Mouse (Mus musculus) heart, postnatal 25 days (tissue): ENCODE results near the gene Phrf1. TPM values are rescaled to one million over a fixed set of nuclear protein-coding genes. Genes with fewer than 3 reads are reported as not detected.
"Not testable (repeated sequence)": the region's sequence is repeated elsewhere in the genome, so short reads cannot be mapped to it uniquely, and the experiment has no call there.

Source experiments
- DNase-seq: peaks from one replicate; pipeline ENCODE4 v3.0.0; 2022; ENCODE audit warnings: low spot score
- intact Hi-C: fragments of 180-260 bp; cut with DNase I; formaldehyde crosslinking; loops from one replicate; pipeline ENCODE4 v1.15.1; 2025
- total RNA-seq, 2 experiments: library from RNA; stranded (reverse); gene quantifications; 2 replicates each; pipeline ENCODE4 v1.2.3; 2021

Phrf1 gene
- total RNA-seq, 2 experiments from 2014 or later = 29.8 to 31.6 TPM

DNA sequence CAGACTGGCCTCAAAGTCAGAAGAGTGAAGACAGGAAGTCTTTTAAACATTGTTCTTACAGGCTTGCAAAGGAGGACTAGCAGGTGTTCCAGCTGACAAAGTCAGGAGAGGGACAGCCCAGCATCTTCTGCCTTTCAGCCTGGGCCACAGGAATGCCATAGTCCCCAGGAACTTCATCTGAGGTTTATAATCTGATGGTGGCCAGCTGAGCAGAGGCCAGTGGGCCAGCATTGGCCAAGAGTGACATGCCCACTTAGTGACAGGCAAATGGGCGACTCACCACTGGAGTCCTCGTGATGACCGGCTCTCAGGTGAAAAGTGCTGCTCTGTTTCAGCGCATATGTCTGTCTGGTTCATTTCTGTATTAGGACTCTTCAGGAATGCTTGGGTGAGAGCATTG is 2.0 kb downstream of the Phrf1 start:
- no peak for DNase-seq
- intact Hi-C loops = no loop called here

DNA sequence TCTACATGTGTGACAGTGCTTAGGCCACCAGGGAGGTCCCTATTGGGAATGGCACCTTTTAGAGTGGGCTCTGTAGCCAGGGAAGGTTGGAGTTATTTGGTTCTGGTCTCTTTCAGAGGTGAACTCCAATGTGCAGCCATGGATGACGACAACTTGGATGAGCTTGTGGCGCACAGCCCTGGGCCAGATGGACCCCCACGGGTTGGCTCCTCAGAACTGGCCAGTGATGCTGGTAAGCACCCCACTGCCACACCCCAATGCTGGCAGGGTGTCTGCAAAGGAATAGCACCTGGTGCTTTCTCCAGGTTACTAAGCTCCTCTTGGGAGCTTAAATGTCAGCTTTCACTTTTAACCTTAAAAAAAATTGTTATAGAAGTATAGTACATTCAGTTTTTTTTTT is 2.5 kb downstream of the Phrf1 start:
- intact Hi-C loops = no loop called here
- no peak for DNase-seq

DNA sequence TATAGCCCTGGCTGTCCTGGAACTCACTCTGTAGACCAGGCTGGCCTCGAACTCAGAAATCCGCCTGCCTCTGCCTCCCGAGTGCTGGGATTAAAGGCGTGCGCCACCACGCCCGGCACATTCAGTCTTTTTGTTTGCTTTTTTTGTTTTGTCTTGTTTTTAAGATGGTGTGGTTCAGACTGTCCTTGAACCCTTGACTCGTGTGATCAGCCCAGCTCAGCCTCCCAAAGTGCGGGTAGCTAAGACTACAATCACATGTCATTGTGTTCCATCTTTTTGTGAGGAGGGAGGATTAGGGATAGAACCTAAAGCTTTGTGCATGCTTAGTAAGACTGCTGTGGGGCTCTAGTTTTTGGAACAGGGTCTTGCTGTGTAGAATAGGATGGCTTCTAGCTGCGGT is 3.0 kb downstream of the Phrf1 start:
- DNase-seq = no peak
- intact Hi-C loops = no loop called here

DNA sequence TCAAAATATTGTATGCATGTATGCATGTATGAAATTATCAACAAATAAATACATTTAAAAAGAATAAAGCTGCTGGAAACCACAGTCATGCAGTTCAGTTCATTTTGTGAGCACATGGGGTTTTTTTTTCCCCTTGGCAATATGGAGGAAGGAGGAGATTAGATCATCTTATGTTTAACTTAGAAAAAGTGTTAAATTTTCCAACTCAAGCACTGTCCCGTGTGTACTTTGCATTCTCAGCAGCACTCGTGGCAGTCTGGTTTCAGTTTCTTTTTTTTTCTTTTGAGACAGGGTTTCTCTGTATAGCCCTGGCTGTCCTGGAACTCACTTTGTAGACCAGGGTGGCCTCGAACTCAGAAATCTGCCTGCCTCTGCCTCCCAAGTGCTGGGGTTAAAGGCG is 21.9 kb downstream of the Phrf1 start:
- DNase-seq, intact Hi-C loops: not testable (repeated sequence)

DNA sequence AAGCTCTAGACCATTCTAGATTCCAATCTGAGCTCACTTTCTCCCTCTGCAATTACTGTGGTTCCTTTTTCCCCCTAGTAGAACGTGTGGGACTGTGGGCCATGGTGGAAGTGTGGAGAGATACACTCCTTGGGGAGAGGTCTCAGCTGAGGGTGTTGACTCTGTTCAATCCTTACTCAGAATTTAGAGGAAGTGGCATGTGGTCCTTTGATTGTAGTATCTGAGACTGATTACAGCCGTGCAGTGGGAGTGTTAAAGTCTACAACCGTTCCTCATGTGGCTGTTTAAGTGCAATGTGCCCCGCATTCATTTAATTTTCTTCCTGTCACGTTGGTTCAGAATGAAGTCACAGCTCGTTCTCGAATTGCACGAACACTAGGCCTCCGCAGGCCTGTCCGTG is 27.6 kb downstream of the Phrf1 start:
- no peak for DNase-seq
- intact Hi-C loops = no loop called here

DNA sequence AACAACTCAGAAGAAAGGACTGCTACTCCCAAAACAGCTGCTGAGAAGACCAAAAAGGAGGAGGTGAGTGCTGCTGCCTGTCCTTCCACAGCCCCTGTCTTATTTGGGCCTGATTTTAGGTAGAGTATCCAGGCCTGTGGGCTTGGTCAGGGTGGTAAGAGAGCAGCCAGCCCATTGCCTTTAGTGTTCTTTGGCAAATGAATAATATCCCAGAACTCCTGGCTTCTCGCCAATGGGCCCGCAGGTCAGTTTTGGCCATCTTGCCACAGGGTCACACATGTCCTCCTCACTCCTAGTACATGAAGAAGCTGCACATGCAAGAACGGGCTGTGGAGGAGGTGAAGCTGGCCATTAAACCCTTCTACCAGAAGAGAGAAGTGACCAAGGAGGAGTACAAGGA is 32.9 kb downstream of the Phrf1 start:
- no peak for DNase-seq
- intact Hi-C loops = loop anchor here (5.0 kb wide), 1 partner anchor 101 kb away; no protein-coding TSS in a partner anchor

DNA sequence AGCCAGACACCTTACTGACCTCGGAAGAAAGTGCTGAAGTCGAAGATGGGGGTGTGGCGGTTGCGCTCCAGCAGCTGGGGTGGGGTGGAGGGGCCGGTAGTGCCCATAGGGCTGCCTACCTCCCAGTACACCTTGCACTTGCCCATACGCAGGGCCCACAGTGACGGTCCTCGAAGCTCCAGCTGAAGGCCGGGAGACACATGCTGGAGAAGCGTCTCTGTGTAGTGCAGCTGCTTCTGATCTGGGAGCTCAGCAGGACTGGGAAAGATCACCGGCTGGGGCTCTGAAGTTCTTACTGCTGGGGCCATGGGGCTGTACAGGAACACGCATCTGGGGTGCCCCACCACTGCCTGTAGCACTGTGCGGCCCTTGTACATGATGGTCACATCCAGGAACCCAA is 35.1 kb downstream of the Phrf1 start:
- no peak for DNase-seq
- intact Hi-C loops = loop anchor here (5.0 kb wide), 1 partner anchor 99 kb away; no protein-coding TSS in a partner anchor

DNA sequence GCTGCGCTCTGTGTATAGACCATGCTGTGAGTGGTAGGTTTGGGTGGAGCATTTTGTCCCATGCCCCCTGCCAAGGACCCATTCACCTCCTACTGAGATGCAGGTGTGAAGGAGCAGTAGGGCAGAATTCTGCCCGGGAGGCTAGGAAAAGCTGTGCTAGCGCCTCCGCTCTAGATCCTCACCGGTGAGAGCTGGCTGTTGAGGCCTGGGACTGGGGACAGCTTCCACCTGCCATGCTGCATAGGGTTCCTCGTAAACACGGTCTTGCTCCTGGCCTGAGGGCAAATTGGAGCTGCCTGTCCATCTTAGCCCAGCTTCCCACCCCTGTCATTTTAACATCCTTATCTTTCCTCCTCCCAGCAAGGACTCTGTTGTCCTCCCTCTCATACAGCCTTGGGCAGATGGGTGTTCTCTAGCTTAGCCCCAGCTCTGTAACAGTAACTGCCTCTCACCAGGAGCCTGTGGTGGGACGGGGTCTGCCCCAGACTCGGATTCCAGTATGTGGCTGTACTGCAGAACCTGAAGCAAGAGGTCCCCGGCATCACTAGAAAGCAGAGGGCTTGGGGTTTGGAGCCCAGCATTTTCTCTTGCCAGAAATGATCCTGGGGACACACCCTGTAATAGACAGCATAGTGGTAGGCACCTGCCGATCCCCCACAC is 35.6 kb downstream of the Phrf1 start:
- no peak for DNase-seq
- intact Hi-C loops = loop anchor here (5.0 kb wide), 1 partner anchor 98 kb away; no protein-coding TSS in a partner anchor

DNA sequence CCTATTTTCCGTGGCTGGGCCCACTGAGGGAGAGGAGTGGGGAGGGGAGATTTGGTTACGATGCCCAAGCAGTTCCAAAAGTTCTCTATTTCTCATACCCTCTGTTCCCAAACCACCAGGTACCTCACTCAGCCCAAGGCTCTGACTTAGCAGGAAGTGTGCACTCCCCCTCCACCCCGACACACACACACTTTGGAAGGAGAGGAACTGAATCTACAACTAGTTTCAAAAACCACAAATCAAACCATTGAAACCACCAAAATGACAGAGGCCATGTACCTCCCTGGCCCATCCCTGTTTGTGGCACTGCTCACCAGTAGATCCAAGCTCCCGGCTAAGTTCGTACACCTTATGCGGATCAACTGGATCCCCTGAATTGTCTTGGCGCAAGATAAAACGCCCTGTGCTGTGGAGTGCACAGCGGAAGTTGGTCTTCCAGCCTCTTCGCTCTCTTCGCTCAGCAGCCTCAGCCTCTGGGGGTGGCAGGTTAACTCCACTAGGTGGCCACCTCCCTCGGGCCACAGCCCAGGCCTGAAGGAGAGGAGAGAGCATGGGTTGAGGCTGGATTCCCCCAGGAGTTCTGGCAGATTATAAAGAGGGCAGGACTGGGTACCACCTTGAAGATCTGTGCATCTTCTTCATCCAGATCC is 36.3 kb downstream of the Phrf1 start:
- DNase-seq = no peak
- intact Hi-C loops = loop anchor here (5.0 kb wide), 3 partner anchors 62 to 257 kb away; partner anchors contain the start of genes Deaf1 and Tmem80

DNA sequence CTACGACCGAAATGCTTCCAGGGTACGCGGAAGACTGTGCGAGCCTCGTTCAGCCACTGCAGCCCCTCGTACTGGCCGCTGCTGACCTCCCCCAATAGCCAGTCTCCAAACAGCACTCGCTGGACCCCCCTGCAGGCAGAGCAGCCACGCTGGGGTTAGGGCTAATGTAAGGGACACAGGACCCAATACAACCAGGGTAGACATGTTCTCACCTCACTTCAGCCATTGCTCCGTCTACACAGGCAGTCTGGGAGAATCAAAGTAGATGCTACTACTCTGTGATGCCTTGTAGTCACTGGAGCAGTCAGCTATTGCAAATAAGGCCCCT is 36.8 kb downstream of the Phrf1 start:
- intact Hi-C loops = loop anchor here (5.0 kb wide), 2 partner anchors 62 to 257 kb away; partner anchors contain the start of genes Deaf1 and Tmem80
- DNase-seq = no peak

DNA sequence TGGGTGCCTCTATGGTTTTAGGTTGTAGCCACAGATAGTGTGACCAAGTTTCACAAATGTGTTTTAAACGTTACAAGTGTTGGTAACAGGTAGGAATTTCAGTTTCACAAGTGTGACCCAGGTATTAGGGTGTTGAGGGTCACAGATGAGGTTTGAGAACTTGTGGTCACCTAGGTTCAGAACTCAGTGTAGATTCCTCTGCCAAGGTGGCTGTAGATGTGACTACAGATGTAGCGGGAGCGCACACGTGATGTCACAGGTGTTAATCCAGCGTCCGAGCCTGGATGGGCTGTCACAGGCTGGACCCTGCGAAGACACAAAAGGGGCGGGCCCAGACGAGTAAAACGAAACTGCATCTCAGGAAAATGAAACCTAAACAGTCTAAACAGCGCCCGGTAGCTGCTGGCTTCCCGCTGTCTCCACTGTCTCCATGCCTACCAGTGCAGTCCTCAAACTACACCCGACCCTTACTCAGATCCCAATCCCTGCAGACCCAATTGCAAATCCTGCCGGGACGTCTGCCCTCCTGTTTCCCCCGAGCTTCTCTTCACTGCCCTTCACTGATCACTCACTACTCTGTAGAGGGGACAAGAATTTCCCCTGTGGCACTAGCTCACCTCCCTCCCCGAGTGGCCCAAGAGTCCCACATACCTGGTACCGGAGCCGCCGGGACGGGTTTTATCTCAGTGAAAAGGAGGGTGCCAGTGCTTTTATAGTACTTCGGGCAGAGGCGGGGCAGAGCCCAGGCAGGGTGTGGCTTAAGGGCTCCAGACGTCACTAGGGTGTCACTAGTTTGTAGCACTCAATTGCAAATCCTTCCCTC is 37.4 kb downstream of the Phrf1 start, which contains the start of gene Irf7:
Irf7 (minus strand) TSS at position 743 of the 823 bp plus-strand sequence.
- peak; percentile 55 for DNase-seq
- intact Hi-C loops = loop anchor here (5.0 kb wide), 2 partner anchors 61 to 256 kb away; partner anchors contain the start of genes Deaf1 and Tmem80

DNA sequence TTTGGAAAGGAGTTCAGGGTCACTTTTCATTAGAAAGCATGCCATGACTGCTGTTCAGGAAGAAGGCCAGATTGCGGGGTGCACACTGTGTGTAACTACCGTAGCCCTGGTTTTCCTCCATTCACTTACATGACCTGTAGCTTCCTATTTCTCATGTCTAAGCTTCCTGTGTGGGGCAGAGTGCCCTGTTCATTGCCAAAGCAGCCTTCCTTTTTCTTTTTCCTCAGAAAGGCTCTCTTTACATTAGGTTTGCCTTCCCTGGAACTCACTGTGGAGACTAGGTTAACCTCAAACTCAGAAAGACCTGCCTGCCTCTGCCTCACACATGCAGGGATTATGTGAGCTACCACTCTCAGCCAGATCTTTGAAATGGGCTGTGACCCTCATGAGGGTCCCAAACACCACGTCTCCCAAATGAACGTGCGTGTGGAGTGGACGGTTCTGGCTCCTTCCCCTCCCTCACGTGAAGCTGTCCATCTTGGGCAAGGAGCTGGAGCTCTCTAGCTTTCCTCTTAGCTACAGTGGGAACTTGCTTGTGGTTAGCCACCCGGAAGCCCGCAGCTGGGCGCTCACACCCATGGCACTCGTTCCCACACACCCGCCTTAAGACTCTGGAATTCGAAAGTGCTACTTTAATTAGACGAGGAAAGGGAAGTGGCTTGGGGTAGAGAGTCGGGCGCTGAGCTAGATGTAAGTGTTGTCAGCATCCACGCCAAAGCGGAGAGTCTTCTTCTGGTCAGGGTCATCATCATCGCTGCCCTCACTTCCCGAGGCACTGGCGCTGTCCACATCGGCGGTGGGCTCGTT is 40.1 kb downstream of the Phrf1 start:
- DNase-seq = no peak
- intact Hi-C loops = loop anchor here (5.0 kb wide), 2 partner anchors 59 to 254 kb away; partner anchors contain the start of genes Deaf1 and Tmem80

DNA sequence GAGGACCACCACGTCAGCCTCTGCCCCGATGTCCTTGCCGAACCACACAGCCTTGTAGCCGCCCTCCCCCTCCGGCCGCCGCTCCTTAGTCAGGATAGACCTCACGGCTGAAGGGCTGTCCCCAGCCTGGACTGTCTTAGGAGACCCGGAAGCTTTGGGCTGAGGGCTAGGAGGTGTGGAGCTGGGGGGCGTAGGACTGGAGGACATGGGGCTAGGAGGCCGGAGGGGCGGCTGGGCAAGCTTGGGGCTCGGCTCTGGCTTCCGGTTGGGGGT is 40.6 kb downstream of the Phrf1 start:
- no peak for DNase-seq
- intact Hi-C loops = loop anchor here (5.0 kb wide), 2 partner anchors 58 to 253 kb away; partner anchors contain the start of genes Deaf1 and Tmem80

DNA sequence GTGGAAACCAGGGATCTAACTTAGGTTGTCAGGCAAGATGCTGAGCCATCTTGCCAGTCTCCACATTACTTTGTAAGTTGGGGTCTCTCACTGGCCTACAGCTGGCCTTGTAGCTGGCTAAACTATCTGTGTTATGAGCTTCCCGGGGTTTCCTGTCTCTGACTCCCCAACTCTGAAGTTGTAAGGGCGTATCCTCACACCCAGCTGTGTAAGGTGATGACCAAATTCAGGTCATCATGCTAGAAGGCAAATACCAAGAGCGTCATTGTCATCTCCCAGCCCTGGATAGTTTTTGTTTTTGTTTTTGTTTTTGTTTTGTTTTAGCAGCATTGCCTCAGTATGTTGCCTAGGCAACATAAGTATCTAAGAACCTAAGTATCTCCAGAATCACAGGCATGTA is 42.0 kb downstream of the Phrf1 start:
- intact Hi-C loops = no loop called here
- no peak for DNase-seq

DNA sequence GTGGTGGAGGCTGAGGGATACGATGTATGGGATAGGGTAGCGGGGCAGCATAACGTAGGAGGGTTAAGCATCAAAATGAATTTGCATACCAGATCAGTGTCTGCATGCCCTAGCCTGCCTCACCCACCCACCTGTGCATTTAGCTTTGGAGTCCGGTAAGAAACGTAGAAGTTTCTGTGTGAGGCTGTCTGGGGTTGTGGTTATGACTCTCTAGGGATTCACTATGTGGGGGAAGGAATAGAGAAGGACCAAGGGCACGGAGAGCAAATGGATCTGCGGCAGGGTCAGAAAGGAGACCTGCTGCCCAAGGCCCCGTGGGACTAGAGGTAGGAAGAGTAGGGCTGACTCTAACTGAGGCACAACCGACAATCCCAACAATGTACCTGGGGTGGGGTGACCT is 46.8 kb downstream of the Phrf1 start:
- intact Hi-C loops = no loop called here
- no peak for DNase-seq

DNA sequence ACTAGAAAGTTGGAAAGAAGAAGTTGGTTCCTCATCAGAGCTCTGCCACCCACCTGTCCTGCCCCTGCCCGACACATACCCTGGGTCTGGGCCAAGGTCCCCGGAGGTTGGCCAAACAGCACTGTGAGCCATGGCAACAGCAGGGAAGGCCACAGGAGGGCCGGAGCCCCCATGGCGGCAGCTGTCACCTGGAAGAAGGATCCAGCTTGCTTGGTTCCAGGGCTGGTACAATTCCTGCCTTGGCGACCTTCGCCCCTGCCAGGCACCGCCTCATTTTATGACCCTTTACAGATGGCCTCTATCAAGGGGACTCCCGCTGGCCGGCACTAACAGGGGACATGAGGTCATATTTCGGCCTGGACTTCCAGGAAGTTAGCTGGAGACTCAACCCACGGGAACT is 48.0 kb downstream of the Phrf1 start, which contains the start of gene Cdhr5:
Cdhr5 (minus strand) TSS at position 241 of the 400 bp plus-strand sequence.
- intact Hi-C loops = no loop called here
- no peak for DNase-seq

DNA sequence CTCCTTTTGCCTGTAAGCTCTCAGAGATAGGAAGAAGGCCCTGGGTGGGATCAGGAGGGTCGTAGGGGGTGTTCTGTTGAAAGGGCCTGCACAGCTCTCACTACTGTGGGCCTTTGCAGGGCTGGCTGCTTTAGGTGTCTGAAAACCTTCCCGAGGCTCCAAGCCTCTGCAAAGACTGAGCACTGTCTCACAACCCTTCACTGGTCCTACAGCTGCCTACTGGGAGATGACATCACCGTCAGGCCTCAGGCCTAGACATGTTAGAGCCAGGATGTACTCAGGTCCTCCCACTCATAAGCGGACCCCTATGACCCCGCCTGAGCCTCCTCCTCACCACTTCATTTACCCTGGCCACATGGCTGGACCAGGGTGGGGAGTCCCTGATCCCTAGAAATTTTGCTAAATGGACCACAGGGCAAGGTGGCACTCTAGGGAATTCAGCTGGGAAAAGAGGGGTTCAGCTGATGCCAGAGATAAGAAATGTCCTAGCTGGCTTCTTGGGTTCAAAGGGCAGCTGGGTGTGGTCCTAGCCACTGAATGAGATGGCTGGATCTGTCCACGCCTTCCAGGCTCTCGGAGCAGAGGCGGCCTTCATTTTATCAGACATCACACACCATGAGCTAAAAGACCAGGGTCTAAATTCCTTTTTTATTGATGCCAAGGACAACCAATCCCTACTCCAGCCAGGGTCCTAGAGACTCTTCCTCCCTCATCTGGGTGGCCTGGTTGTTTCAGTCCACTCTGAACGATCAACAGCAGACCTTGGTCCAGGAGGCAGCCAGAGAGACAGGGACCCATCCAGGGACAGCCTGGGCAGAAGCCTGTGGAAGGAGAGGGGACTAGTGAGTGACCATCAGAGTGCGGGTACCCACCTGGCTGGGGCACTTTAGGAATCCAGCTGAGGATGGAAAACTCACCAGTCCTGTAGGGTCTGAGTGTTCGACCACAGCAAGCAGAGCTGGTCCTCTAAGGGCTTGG is 49.4 kb downstream of the Phrf1 start:
- no peak for DNase-seq
- intact Hi-C loops = no loop called here

DNA sequence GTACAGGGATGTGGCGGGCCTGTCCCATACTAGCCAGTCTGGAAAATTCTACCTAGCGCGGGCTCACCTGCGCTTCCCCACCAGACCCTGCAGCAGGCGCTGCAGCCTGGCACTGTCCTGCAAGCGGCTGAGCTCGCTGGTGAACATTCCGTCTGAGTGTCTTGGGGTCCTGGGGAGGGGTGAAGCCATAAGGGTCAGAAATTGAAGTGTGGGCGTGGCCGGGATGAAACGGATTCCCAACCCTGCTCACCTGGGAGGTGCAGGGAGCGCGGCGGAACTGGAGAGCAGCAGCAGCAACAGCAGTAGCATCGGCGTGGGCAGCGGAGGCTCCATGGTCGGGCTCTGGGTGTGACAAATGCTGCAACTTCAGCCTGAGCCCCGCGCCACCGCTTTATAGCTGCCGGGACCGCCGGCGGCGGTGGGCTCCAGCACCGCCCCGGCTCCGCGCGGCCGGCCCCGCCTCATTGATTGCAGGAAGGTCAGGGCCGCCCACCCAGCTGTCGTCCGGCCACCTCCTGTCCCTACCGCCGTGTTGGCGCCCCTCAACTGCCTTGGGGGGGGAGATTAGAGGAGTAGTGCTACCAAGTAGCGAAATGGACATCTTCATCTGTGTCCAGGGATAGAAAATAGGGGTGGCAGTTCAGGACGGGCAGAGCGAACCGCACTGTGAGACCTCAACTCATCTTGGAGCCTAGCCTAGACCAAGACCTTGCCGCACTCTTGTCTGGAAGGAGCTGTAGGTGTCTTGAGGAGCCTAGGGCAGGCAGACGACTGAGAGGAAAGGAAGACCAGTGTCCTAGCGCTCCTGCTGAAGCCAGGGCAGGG is 50.4 kb downstream of the Phrf1 start, which contains the start of gene Sct:
Sct (minus strand) TSS at position 368 of the 825 bp plus-strand sequence.
- intact Hi-C loops = no loop called here

More for the DNA sequence above, 50.4 kb downstream of the Phrf1 start, which contains the start of gene Sct:
- DNase-seq = no peak
